Mouse (Mus musculus) hindbrain, embryonic 15.5 days (tissue): ENCODE measurements at regions not wholly inside any gene's neighbourhood (a gene's known extent, or its start where the extent isn't known, plus 50 kb on each side); places are given as distances from the start of the nearest gene placed in this dataset.
A peak's percentile ranks its signal among the peaks of the same experiment; 100 is the strongest.

ENCODE experiments used
- ATAC-seq: fragments of 200-750 bp; cut with Nextera tagmentation; 2 replicates; pipeline ENCODE4 v1.8.0; 2017; ENCODE audit warnings: low read depth, moderate number of reproducible peaks, moderate TSS enrichment; ENCODE audit not compliant: low FRiP score
- H3K27ac ChIP-seq: fragments of 300-500 bp; sonication (generic); replicated peaks from 2 replicates; pipeline ENCODE4 v1.5.1; 2015; ENCODE audit warnings: mild to moderate bottlenecking, inconsistent platforms
- H3K27me3 ChIP-seq: fragments of 300-500 bp; sonication (generic); 2 replicates; pipeline ENCODE4 v1.6.1; 2015; ENCODE audit warnings: control low read depth, inconsistent platforms
- H3K36me3 ChIP-seq: fragments of 300-500 bp; sonication (generic); 2 replicates; pipeline ENCODE4 v1.6.1; 2015; ENCODE audit warnings: control low read depth, inconsistent platforms
- H3K4me1 ChIP-seq: fragments of 300-500 bp; sonication (generic); replicated peaks from 2 replicates; pipeline ENCODE4 v1.6.1; 2015; ENCODE audit warnings: control low read depth, inconsistent platforms
- H3K4me2 ChIP-seq: fragments of 300-500 bp; sonication (generic); 2 replicates; pipeline ENCODE4 v1.6.1; 2015; ENCODE audit warnings: moderate library complexity, mild to moderate bottlenecking, inconsistent platforms
- H3K4me3 ChIP-seq: fragments of 300-500 bp; sonication (generic); 2 replicates; pipeline ENCODE4 v1.5.1; 2015; ENCODE audit warnings: mild to moderate bottlenecking, inconsistent platforms
- H3K9ac ChIP-seq: fragments of 300-500 bp; sonication (generic); 2 replicates; pipeline ENCODE4 v1.6.1; 2015; ENCODE audit warnings: inconsistent platforms
- H3K9me3 ChIP-seq: fragments of 300-500 bp; sonication (generic); 2 replicates; pipeline ENCODE4 v1.6.1; 2016; ENCODE audit warnings: control low read depth, inconsistent platforms
- WGBS: fragments of 180-500 bp; shearing (Covaris S2); methylation state at CpG from one replicate; pipeline ENCODE4 v1.1.7; 2015; 5-methylcytosine and 5-hydroxymethylcytosine counted together

DNA sequence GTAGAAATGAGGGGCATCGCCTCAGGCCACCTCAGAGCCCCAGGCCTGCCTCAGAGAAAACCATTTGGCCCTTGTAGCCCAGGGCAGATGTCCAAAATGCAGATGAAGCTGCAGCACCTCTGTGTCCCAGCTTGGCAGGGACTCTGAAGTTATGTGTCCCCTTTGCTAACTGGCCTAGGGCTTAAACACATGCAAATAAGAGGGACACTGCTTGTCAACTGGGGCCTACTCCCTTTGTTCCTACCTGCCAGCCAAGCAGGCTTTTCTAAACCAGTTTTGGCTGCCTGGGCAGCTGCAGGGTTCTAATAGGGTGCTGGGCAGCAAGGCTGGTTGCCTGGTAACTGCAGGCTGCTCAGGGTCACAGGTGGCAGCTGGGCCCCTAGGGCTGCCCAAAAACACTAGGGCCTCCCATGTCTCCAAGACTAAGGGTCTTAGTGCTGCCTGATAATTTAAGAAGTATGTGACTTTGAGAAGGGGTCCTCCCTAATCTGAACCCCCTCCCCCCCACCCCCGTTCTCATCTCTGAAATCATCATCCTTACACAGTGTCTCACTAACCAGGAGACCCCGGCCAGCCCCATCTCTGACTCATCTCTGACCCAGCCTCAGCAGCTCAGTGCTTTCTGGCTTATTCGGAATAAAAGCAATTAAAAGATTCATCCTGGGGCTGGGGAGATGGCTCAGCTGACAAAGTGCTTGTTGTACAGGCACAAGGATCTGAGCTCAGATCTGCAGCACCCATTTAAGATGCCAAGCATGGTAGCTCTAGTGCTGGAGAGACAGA, 158.3 kb downstream of the Tle3 start:
- Histone ChIP-seq H3K9me3 (no peaks in the 10 kb centered on the region), H3K4me3 (no peak overlapping the region), H3K9ac (no peak overlapping the region), H3K4me1 (peaks cover 36% of the 10 kb centered on the region), H3K36me3 (no peaks in the 10 kb centered on the region), H3K27me3 (peaks cover 2% of the 10 kb centered on the region; the same call in 1 of the 2 replicates), H3K4me2 (no peak overlapping the region), H3K27ac (no peak overlapping the region)
- peak; percentile 80 for ATAC-seq
- 12% methylated on average over 4 of the region's 4 CpGs for WGBS

DNA sequence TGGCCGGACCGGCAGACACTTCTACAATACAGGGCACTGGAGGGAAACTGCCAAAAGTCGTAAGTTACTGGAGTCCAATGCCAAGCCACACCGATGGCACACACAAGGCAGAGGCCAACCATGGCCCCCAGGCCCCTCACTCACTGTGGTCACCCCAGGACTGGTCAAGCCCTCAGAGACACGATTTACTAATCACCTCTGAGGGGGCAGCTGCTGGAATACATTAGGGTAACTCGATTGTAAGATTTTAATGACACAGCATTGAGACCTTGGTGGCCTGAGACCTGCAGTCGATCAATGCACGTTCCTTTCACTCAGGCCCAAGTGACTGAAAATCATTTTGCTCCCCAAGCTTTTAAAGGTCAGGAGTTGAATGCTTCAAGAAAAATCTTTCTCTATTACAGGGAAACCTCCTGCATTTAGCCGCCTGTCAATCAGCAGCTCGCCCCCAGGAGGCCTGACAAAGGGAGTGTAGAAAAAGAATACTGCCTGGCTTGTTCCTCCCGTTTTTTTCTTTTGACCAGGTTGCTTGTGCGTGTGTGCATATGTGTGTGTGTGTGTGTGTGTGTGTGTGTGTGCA, 156.2 kb downstream of the Tle3 start:
- Histone ChIP-seq H3K4me2 (no peak overlapping the region), H3K4me3 (no peak overlapping the region), H3K27ac (peak overlapping the region; percentile 25; the same call in 1 of the 2 replicates), H3K9ac (no peak overlapping the region), H3K9me3 (no peaks in the 10 kb centered on the region), H3K4me1 (peaks cover 36% of the 10 kb centered on the region), H3K36me3 (no peaks in the 10 kb centered on the region), H3K27me3 (0 out of 2 replicates have a peak, but pooled peaks cover 2% of the 10 kb centered on the region)
- ATAC-seq, result no peak
- WGBS, result 28% methylated on average over 12 of the region's 12 CpGs

DNA sequence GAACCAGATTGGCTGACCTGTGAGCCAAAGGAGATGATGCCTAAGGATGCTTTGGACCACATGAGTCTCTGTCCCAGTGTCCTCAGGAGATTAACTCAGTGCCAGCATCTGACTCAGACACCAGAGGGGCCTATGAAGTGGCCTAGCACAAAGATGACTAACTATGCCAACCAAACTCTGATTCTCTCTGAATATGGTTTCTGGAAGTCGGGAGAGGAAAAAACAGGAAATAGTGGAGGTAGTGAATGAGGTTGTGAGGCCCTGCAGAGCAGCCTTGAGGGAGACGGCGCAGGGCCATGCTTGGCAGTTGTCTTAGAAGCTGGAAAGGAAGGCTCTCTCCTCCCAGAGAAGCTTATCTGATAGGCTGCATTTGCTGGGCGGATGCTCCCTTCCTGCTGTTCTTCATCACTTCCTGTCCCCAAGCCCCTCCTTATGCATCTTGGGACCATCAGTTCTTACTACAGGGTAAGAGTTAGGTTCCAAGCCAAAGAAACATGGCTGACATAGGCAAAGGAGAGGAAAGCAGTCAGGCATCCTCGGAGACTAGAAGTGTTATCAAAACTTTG, 155.4 kb downstream of the Tle3 start:
- no peak overlapping the region for H3K4me3 ChIP-seq
- H3K9me3 ChIP-seq, result no peaks in the 10 kb centered on the region
- ATAC-seq, result no peak
- no peaks in the 10 kb centered on the region for H3K36me3 ChIP-seq
- no peak overlapping the region for H3K27ac ChIP-seq
- H3K27me3 ChIP-seq, result 0 out of 2 replicates have a peak, but pooled peaks cover 2% of the 10 kb centered on the region
- no peak overlapping the region for H3K4me2 ChIP-seq
- no peak overlapping the region for H3K9ac ChIP-seq
- peaks cover 36% of the 10 kb centered on the region for H3K4me1 ChIP-seq
- WGBS, result 82% methylated on average over 5 of the region's 5 CpGs

DNA sequence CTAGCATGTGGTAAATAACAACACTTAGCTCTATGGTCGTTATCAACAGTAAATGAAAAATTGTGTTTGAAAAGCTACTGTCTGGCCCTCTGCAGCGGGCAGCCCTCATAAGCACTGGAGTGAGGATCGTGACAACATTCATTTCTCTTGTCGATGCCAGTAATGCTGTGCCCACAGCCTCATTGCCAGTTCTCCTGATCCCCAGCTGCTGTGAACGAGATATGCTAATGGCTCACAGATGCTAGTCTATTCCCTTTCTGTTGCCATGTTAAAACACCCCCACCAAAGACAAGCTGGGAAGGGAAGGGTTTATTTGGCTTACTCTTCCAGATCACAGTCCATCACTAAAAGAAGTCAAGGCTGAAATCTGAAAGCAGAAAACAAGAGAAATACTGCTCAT, 148.0 kb downstream of the Tle3 start:
- Histone ChIP-seq H3K9me3 (no peaks in the 10 kb centered on the region), H3K4me3 (no peak overlapping the region), H3K27ac (no peak overlapping the region), H3K4me2 (no peak overlapping the region), H3K27me3 (no peaks in the 10 kb centered on the region), H3K9ac (no peak overlapping the region), H3K36me3 (no peaks in the 10 kb centered on the region), H3K4me1 (no peaks in the 10 kb centered on the region)
- no peak for ATAC-seq
- 73% methylated on average over 5 of the region's 5 CpGs for WGBS

DNA sequence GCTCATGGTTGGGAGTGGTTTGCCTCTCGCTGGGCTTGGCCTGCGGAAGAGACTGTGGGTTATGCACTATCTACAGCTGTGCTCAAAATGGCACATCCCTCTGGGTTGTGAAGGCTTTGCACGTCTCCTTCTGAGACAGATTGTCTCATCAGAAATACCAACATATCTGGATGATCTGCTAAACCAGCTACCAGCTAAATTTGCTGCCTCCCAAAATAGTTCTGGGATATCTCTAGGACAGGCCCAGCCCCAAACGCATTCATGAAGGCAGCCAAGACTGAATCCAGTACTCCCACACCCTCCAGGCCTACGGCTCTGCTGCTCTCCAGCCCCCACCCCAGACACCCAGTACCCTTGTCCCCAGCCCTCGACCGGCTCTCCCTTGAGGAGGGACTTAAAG, 145.7 kb downstream of the Tle3 start:
- Histone ChIP-seq H3K9ac (no peak overlapping the region), H3K36me3 (no peaks in the 10 kb centered on the region), H3K9me3 (no peaks in the 10 kb centered on the region), H3K4me1 (no peaks in the 10 kb centered on the region), H3K27ac (no peak overlapping the region), H3K4me3 (no peak overlapping the region), H3K4me2 (no peak overlapping the region), H3K27me3 (0 out of 2 replicates have a peak, but pooled peaks cover 6% of the 10 kb centered on the region)
- ATAC-seq, result no peak
- 87% methylated on average over 7 of the region's 7 CpGs for WGBS

DNA sequence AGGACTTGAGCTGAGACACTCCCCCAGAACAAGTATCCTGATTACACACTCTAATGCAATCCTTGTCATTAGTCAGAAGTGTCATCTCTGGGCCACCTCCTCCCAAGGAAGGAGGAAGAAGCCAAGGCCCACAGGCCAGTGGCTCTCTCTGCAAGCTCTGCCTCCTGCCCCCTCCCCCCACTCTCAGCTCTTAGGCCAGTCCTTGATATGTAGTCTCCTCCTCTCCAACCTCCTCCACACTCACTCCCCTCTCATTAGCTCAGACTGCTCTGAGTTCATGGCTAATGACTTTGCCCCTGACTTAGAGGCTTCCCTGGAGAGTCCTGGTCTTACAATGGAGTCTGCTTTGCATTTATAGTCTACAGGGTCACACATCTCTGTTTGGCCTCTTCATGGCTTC, 139.3 kb downstream of the Tle3 start:
- Histone ChIP-seq H3K4me3 (no peak overlapping the region), H3K9ac (no peak overlapping the region), H3K36me3 (no peaks in the 10 kb centered on the region), H3K4me2 (no peak overlapping the region), H3K27me3 (0 out of 2 replicates have a peak, but pooled peaks cover 6% of the 10 kb centered on the region), H3K27ac (no peak overlapping the region), H3K4me1 (peaks cover 26% of the 10 kb centered on the region), H3K9me3 (no peaks in the 10 kb centered on the region)
- ATAC-seq, result no peak

DNA sequence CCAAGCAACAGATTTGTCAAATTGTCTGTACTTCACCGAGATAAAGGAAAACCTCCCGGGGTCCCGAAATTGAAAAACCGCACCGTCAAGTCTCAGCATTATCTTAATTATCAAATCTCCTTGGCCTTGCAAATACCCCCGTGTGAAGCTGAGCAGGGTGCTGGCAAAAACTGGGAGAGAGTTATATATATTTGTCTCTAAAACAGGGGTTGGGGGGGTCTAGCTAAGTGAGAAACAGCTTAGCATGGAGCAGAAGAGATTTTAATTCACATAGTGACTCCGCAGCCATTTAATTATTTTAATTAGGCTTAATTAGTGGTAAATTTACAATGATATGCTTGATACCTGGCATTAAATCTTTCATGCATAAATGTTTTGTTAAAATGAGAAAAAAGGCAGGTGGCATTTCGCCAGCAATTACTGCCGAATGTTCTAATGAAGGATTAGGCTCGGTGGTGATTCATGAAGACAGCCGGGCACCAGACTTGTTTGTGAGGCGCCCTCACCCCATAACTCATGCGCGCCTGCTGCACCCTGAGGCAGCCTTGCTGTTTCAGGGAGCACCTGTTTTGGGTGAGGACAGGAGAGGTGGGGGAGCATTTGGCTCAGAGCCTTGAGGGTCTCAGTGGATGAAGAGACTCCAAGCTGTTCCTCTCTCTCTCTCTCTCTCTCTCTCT, 138.2 kb downstream of the Tle3 start:
- H3K4me3 ChIP-seq, result no peak overlapping the region
- peak overlapping the region; percentile 36 for H3K4me2 ChIP-seq
- H3K4me1 ChIP-seq, result peaks cover 26% of the 10 kb centered on the region
- no peaks in the 10 kb centered on the region for H3K9me3 ChIP-seq
- H3K27me3 ChIP-seq, result 0 out of 2 replicates have a peak, but pooled peaks cover 6% of the 10 kb centered on the region
- H3K27ac ChIP-seq, result no peak overlapping the region
- no peak overlapping the region for H3K9ac ChIP-seq
- H3K36me3 ChIP-seq, result no peaks in the 10 kb centered on the region
- ATAC-seq, result no peak
- WGBS, result 15% methylated on average over 14 of the region's 14 CpGs

DNA sequence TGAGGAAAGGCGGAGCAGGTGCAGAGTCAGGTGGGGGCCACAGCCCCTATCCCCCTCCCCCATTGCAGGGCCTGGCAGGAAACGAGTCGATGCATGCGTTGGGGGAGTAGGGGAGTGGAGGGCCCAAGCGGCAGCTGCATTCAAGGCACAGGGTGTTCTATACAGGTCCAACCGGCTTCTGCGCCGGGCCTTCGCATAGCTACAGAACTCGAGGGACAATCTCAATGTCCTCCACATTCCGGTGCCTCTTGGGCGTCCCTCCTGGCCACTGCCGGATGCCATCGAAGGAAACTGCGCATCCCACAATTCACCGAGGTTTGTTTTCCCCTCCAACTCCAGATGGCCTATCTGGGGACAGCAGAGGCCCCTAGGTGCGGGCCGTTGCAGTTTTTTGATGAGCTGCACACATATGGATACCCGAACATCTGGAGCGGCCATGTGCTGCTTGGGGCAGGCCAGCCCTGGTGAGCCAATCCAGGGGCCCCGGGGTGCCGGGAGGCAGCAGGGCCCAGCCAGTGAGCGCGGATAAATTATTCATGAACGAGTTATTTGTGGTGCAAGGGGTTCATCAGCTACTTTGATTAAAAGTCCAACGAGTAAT, 137.5 kb downstream of the Tle3 start:
- Histone ChIP-seq H3K4me3 (no peak overlapping the region), H3K27me3 (0 out of 2 replicates have a peak, but pooled peaks cover 6% of the 10 kb centered on the region), H3K9me3 (no peaks in the 10 kb centered on the region), H3K27ac (peak overlapping the region; percentile 30), H3K9ac (no peak overlapping the region), H3K4me2 (peak overlapping the region; percentile 36), H3K4me1 (peaks cover 26% of the 10 kb centered on the region), H3K36me3 (no peaks in the 10 kb centered on the region)
- ATAC-seq, result peak; percentile 71; the same call in 1 of the 2 replicates
- WGBS, result 13% methylated on average over 26 of the region's 26 CpGs

DNA sequence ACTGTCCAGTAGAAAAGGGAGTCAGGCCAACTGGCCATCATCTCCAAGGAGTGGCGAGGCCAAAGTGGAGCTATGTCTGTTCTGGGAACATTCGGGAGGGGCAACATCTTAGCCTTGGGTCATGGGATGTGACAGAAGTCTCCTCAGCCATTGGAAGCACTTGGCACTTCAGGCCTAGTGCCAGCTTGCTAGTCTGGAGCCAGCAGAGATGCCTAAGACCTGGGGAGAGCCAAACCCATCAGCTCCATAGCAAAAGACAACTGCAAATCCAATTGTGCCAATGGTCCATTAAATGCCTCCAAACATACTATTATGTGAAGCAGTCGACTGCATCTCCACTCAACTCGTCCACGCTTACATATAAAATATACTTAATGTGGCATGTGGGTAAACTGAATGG, 136.9 kb downstream of the Tle3 start:
- H3K9ac ChIP-seq, result no peak overlapping the region
- H3K4me3 ChIP-seq, result no peak overlapping the region
- H3K36me3 ChIP-seq, result no peaks in the 10 kb centered on the region
- ATAC-seq, result no peak
- peaks cover 26% of the 10 kb centered on the region for H3K4me1 ChIP-seq
- 59% methylated on average over 5 of the region's 5 CpGs for WGBS
- H3K9me3 ChIP-seq, result no peaks in the 10 kb centered on the region
- no peak overlapping the region for H3K27ac ChIP-seq
- no peak overlapping the region for H3K4me2 ChIP-seq
- H3K27me3 ChIP-seq, result 0 out of 2 replicates have a peak, but pooled peaks cover 9% of the 10 kb centered on the region

DNA sequence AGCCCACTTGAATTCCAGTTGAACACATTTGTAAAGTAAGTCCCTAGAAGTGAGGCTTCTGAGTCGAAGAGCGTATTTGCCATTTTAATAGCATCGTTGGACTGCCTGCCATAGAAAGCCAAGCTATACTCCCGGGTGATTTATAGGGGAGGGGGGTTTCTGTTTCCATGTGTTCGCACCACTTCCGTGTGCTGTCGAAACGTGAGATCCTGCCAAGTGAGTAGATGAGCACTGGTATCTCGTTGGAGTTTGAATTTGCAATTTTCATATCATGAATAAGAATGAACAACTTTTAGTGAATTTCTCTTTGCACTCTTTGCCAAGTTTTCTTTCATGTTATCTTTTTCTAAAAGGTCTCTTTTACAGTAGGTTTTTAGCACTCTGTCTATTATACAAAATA, 128.7 kb downstream of the Tle3 start:
- Histone ChIP-seq H3K4me2 (no peak overlapping the region), H3K4me3 (no peak overlapping the region), H3K36me3 (no peaks in the 10 kb centered on the region), H3K4me1 (no peaks in the 10 kb centered on the region), H3K27me3 (0 out of 2 replicates have a peak, but pooled peaks cover 7% of the 10 kb centered on the region), H3K9ac (no peak overlapping the region), H3K27ac (no peak overlapping the region), H3K9me3 (peaks cover 3% of the 10 kb centered on the region; the same call in 1 of the 2 replicates)
- no peak for ATAC-seq
- WGBS, result 79% methylated on average over 9 of the region's 9 CpGs

DNA sequence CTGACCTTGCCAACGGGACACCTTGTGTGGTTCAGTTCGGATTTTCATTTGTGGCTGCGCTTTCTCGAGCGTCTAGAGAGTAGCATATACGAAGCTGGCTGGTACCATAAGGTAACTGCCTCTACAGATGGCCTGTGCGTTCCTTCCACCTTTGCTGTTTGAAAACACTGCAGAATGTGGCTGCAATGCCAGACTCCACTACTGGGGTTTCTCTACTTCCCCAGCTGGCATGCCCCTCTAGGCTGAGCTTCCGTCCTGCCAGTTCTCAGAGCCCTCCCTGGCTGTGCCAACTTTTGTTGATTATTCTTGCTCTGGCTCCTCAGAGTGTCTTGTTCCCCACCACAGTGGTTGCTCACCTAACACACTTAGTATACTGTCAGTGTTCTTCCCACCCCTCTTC, 120.7 kb downstream of the Tle3 start:
- 78% methylated on average over 8 of the region's 8 CpGs for WGBS
- Histone ChIP-seq H3K9me3 (no peaks in the 10 kb centered on the region), H3K27ac (no peak overlapping the region), H3K4me1 (peaks cover 14% of the 10 kb centered on the region), H3K36me3 (no peaks in the 10 kb centered on the region), H3K4me2 (no peak overlapping the region), H3K9ac (no peak overlapping the region), H3K4me3 (no peak overlapping the region), H3K27me3 (peaks cover 9% of the 10 kb centered on the region; the same call in 1 of the 2 replicates)
- ATAC-seq, result no peak
